Mouse (Mus musculus) ovary, postnatal 36 days (tissue): ENCODE measurements around the gene Psmf1.

Experiments
- DNase-seq: peaks from one replicate; pipeline ENCODE4 v3.0.0; 2022; ENCODE audit warnings: low spot score, mixed read lengths

The Psmf1 gene

GRCm38 (mm10) chr2:151733151-151733865, 10.7 kb downstream of the Psmf1 start:
- DNase-seq = no peak

GRCm38 (mm10) chr2:151724094-151724493, 19.9 kb downstream of the Psmf1 start:
- no peak for DNase-seq

- DNase-seq = no peak
Measured at GRCm38 (mm10) chr2:151716318-151717055, 27.5 kb downstream of the Psmf1 start.

GRCm38 (mm10) chr2:151715526-151715925, 28.5 kb downstream of the Psmf1 start:
- no peak for DNase-seq

- peak; percentile 36 for DNase-seq
Measured at GRCm38 (mm10) chr2:151712647-151713046, 31.3 kb downstream of the Psmf1 start.

GRCm38 (mm10) chr2:151702851-151703190, 41.2 kb downstream of the Psmf1 start:
- no peak for DNase-seq

GRCm38 (mm10) chr2:151702146-151702850, 41.7 kb downstream of the Psmf1 start:
- DNase-seq = peak; percentile 61

GRCm38 (mm10) chr2:151701231-151702145, 42.5 kb downstream of the Psmf1 start, which contains the start of gene Tmem74b:
TSS of gene Tmem74b (plus strand) at chr2:151702008.
- DNase-seq = no peak

- DNase-seq = no peak
Measured at GRCm38 (mm10) chr2:151682976-151683375, 61.0 kb downstream of the Psmf1 start.

- no peak for DNase-seq
Measured at GRCm38 (mm10) chr2:151682357-151682756, 61.6 kb downstream of the Psmf1 start.

GRCm38 (mm10) chr2:151676234-151676633, 67.8 kb downstream of the Psmf1 start:
- no peak for DNase-seq

GRCm38 (mm10) chr2:151670968-151671329, 73.0 kb downstream of the Psmf1 start:
- DNase-seq = no peak

- no peak for DNase-seq
Measured at GRCm38 (mm10) chr2:151670026-151670967, 73.7 kb downstream of the Psmf1 start.

- DNase-seq = no peak
Measured at GRCm38 (mm10) chr2:151668433-151668832, 75.6 kb downstream of the Psmf1 start, which contains the start of gene Rad21l. TSS of gene Rad21l (minus strand) at chr2:151668533.
